Mouse (Mus musculus) forebrain, embryonic 13.5 days (tissue): Measurements from ENCODE around the gene Btbd17. TPM values are rescaled to one million over a fixed set of nuclear protein-coding genes. Genes with fewer than 3 reads are reported as not detected.

Experiments
- ATAC-seq: fragments of 200-750 bp; cut with Nextera tagmentation; 2 replicates; pipeline ENCODE4 v1.8.0; 2017
- H3K27ac ChIP-seq: fragments of 300-500 bp; sonication (generic); 2 replicates; pipeline ENCODE4 v1.5.1; 2015; ENCODE audit warnings: inconsistent platforms, mild to moderate bottlenecking, moderate library complexity
- H3K27me3 ChIP-seq: fragments of 300-500 bp; sonication (generic); 2 replicates; pipeline ENCODE4 v1.6.1; 2015; ENCODE audit warnings: mild to moderate bottlenecking, inconsistent platforms
- H3K36me3 ChIP-seq: fragments of 300-500 bp; sonication (generic); 2 replicates; pipeline ENCODE4 v1.6.1; 2015; ENCODE audit warnings: mild to moderate bottlenecking, inconsistent platforms; ENCODE audit not compliant: poor library complexity, severe bottlenecking
- H3K4me1 ChIP-seq: fragments of 300-500 bp; sonication (generic); 2 replicates; pipeline ENCODE4 v1.6.1; 2015; ENCODE audit warnings: inconsistent platforms
- H3K4me2 ChIP-seq: fragments of 300-500 bp; sonication (generic); 2 replicates; pipeline ENCODE4 v1.6.1; 2015; ENCODE audit warnings: inconsistent platforms, mild to moderate bottlenecking, moderate library complexity
- H3K4me3 ChIP-seq: fragments of 300-500 bp; sonication (generic); 2 replicates; pipeline ENCODE4 v1.5.1; 2015; ENCODE audit warnings: mild to moderate bottlenecking, inconsistent platforms
- H3K9ac ChIP-seq: fragments of 300-500 bp; sonication (generic); 2 replicates; pipeline ENCODE4 v1.6.1; 2015; ENCODE audit warnings: mild to moderate bottlenecking, inconsistent platforms
- H3K9me3 ChIP-seq: fragments of 300-500 bp; sonication (generic); replicated peaks from 2 replicates; pipeline ENCODE4 v1.6.1; 2016; ENCODE audit warnings: inconsistent platforms
- WGBS: fragments of 180-500 bp; shearing (Covaris S2); methylation state at CpG from one replicate; pipeline ENCODE4 v1.1.7; 2015; 5-methylcytosine and 5-hydroxymethylcytosine counted together
- polyA plus RNA-seq: library from polyadenylated mRNA; unstranded; fragments of >200 nt; fragmentation: Nextera tagmentation; extraction: Ambion mirVana; gene quantifications from 2 replicates; pipeline ENCODE4 v1.2.1, GENCODE M21; 2015

The Btbd17 gene
- polyA plus RNA-seq = 25.8 and 27.1 TPM in 2 replicates

- peak within 1 kb of the TSS; percentile 64 for H3K9ac ChIP-seq
- H3K9me3 ChIP-seq = no peaks in the 10 kb centered on the region
- H3K4me2 ChIP-seq = peak within 1 kb of the TSS; percentile 85
- peak within 1 kb of the TSS; percentile 53 for H3K4me3 ChIP-seq
- peaks cover 13% of the 10 kb centered on the region for H3K27me3 ChIP-seq
- H3K36me3 ChIP-seq = no peaks in the 10 kb centered on the region
- 0% methylated on average over 4 of the region's 4 CpGs for WGBS
- H3K27ac ChIP-seq = peak within 1 kb of the TSS; percentile 99
- peaks cover 64% of the 10 kb centered on the region for H3K4me1 ChIP-seq
- peak; percentile 84 for ATAC-seq
Measured at GRCm38 (mm10) chr11:114795848-114796322, at the start of gene Btbd17. Gene Btbd17, minus strand, starts transcription at chr11:114795945.

GRCm38 (mm10) chr11:114844464-114845220 lies 48.9 kb upstream of the Btbd17 start:
- Histone ChIP-seq H3K9ac (peak overlapping the region; percentile 38; the same call in 1 of the 2 replicates), H3K27ac (no peak overlapping the region)

GRCm38 (mm10) chr11:114843818-114844463 lies 48.2 kb upstream of the Btbd17 start:
- Histone ChIP-seq H3K27me3 (peaks cover 4% of the 10 kb centered on the region), H3K9me3 (0 out of 2 replicates have a peak, but pooled peaks cover 5% of the 10 kb centered on the region), H3K36me3 (no peaks in the 10 kb centered on the region), H3K9ac (peak overlapping the region; percentile 38; the same call in 1 of the 2 replicates), H3K4me3 (no peak overlapping the region), H3K27ac (no peak overlapping the region), H3K4me2 (no peak overlapping the region), H3K4me1 (peaks cover 6% of the 10 kb centered on the region)
- peak; percentile 50; the same call in 1 of the 2 replicates for ATAC-seq
- WGBS = 5% methylated on average over 8 of the region's 8 CpGs

More at GRCm38 (mm10) chr11:114844464-114845220, 48.9 kb upstream of the Btbd17 start:
- WGBS = 68% methylated on average over 7 of the region's 7 CpGs
- ATAC-seq = no peak
- Histone ChIP-seq H3K4me3 (no peak overlapping the region), H3K36me3 (no peaks in the 10 kb centered on the region), H3K27me3 (peaks cover 11% of the 10 kb centered on the region), H3K9me3 (0 out of 2 replicates have a peak, but pooled peaks cover 5% of the 10 kb centered on the region), H3K4me2 (no peak overlapping the region), H3K4me1 (peaks cover 6% of the 10 kb centered on the region)

- H3K4me3 ChIP-seq = no peak overlapping the region
- H3K9ac ChIP-seq = no peak overlapping the region
- peaks cover 18% of the 10 kb centered on the region for H3K4me1 ChIP-seq
- no peak overlapping the region for H3K27ac ChIP-seq
- ATAC-seq = no peak
- H3K4me2 ChIP-seq = no peak overlapping the region
- 46% methylated on average over 5 of the region's 5 CpGs for WGBS
- H3K36me3 ChIP-seq = no peaks in the 10 kb centered on the region
- H3K27me3 ChIP-seq = no peaks in the 10 kb centered on the region
- no peaks in the 10 kb centered on the region for H3K9me3 ChIP-seq
Measured at GRCm38 (mm10) chr11:114833166-114833565, 37.4 kb upstream of the Btbd17 start.

- peaks cover 18% of the 10 kb centered on the region for H3K4me1 ChIP-seq
- H3K27me3 ChIP-seq = no peaks in the 10 kb centered on the region
- H3K4me3 ChIP-seq = no peak overlapping the region
- 18% methylated on average over 8 of the region's 8 CpGs for WGBS
- peak overlapping the region; percentile 54 for H3K4me2 ChIP-seq
- peak overlapping the region; percentile 15; the same call in 1 of the 2 replicates for H3K27ac ChIP-seq
- no peak for ATAC-seq
- no peak overlapping the region for H3K9ac ChIP-seq
- H3K36me3 ChIP-seq = no peaks in the 10 kb centered on the region
- H3K9me3 ChIP-seq = no peaks in the 10 kb centered on the region
Measured at GRCm38 (mm10) chr11:114830433-114830773, 34.7 kb upstream of the Btbd17 start.

GRCm38 (mm10) chr11:114829499-114830432 lies 34.0 kb upstream of the Btbd17 start:
- 9% methylated on average over 24 of the region's 24 CpGs for WGBS
- peak; percentile 51; the same call in 1 of the 2 replicates for ATAC-seq
- H3K27me3 ChIP-seq = no peaks in the 10 kb centered on the region
- H3K9ac ChIP-seq = peak overlapping the region; percentile 23; the same call in 1 of the 2 replicates
- peaks cover 18% of the 10 kb centered on the region for H3K4me1 ChIP-seq
- peak overlapping the region; percentile 15 for H3K27ac ChIP-seq
- no peaks in the 10 kb centered on the region for H3K9me3 ChIP-seq
- H3K36me3 ChIP-seq = no peaks in the 10 kb centered on the region
- H3K4me3 ChIP-seq = peak overlapping the region; percentile 17
- peak overlapping the region; percentile 54 for H3K4me2 ChIP-seq

DNA sequence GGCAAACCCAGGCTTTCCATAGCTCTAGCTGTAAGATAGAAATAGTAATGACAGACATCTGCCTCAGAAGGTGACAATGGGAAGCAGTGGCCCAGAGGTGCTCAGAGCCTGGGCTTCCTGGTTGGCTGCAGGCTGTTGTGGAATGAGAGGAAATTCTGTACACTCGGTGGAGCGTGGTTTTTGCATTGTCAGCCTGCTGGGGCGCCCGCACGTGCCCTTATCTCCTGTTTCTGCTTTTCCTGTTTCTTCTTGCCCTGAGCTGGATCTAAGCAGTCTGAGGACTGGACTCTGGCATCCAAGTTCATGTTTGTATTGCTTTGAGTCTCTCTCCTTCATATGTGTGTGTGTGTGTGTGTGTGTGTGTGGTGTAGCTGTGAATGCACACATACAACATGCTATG lies 30.9 kb upstream of the Btbd17 start:
- H3K4me3 ChIP-seq = no peak overlapping the region
- no peak for ATAC-seq
- H3K4me2 ChIP-seq = no peak overlapping the region
- H3K27me3 ChIP-seq = no peaks in the 10 kb centered on the region
- H3K36me3 ChIP-seq = no peaks in the 10 kb centered on the region
- H3K9ac ChIP-seq = no peak overlapping the region
- no peak overlapping the region for H3K27ac ChIP-seq
- WGBS = 65% methylated on average over 5 of the region's 5 CpGs
- no peaks in the 10 kb centered on the region for H3K9me3 ChIP-seq
- peaks cover 32% of the 10 kb centered on the region for H3K4me1 ChIP-seq

DNA sequence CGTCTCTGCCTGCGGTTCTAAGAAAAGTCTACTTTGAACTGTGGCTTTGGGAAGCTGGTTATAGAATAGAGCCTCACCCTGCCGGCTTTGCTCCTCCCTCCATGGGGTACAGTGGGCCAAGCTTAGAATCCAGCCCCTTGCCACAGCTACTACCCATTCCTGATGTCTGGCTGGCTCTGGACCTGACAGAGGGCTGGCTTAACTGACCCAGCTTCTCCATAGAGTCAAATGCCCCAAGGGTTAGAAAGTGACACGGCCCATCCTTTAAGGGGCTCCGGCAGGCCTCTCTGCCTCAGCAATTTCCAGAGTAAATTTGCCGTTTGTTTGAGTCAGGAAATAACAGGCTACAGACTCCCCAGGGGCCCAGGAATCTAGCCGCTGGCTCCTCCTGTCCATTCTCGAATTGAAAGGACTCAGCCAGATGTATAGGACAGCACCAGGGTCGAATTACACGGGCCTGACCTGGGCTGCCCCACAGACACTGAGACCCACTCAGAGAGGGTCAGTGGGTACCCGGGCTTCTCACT lies 27.5 kb upstream of the Btbd17 start:
- Histone ChIP-seq H3K27me3 (no peaks in the 10 kb centered on the region), H3K9ac (no peak overlapping the region), H3K36me3 (no peaks in the 10 kb centered on the region), H3K4me2 (peak overlapping the region; percentile 22; the same call in 1 of the 2 replicates), H3K9me3 (no peaks in the 10 kb centered on the region), H3K4me3 (no peak overlapping the region), H3K27ac (peak overlapping the region; percentile 71), H3K4me1 (peaks cover 17% of the 10 kb centered on the region)
- peak; percentile 48 for ATAC-seq
- 3% methylated on average over 11 of the region's 11 CpGs for WGBS

DNA sequence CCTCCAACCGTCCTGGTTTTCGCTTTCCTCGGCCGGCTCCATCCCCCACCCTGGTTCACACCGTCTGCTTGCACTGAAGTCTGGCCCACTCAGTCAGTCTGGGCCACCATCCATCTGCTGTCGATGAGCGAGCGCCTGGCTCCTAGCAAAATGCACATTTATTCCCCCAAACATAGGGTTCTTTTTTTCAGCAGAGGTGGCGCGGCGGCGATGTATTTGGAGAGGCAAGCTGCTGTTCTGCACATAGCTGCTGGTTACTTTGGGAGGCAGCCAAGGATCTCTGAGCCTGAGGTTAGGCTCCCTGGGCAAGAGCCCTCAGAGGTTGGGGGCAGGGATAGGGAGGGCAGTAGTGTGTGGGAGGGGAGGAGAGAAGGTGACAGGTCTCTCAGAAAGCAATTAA lies 27.0 kb upstream of the Btbd17 start:
- H3K4me3 ChIP-seq = no peak overlapping the region
- no peaks in the 10 kb centered on the region for H3K36me3 ChIP-seq
- no peaks in the 10 kb centered on the region for H3K27me3 ChIP-seq
- ATAC-seq = peak; percentile 93
- WGBS = 42% methylated on average over 12 of the region's 12 CpGs
- H3K27ac ChIP-seq = peak overlapping the region; percentile 71
- peak overlapping the region; percentile 22; the same call in 1 of the 2 replicates for H3K4me2 ChIP-seq
- H3K9me3 ChIP-seq = no peaks in the 10 kb centered on the region
- peaks cover 17% of the 10 kb centered on the region for H3K4me1 ChIP-seq
- H3K9ac ChIP-seq = no peak overlapping the region

- peaks cover 17% of the 10 kb centered on the region for H3K4me1 ChIP-seq
- H3K4me3 ChIP-seq = no peak overlapping the region
- no peak overlapping the region for H3K4me2 ChIP-seq
- H3K27me3 ChIP-seq = no peaks in the 10 kb centered on the region
- no peak for ATAC-seq
- H3K9ac ChIP-seq = no peak overlapping the region
- no peak overlapping the region for H3K27ac ChIP-seq
- H3K9me3 ChIP-seq = no peaks in the 10 kb centered on the region
- WGBS = 74% methylated on average over 1 of the region's 1 CpGs
- no peaks in the 10 kb centered on the region for H3K36me3 ChIP-seq
Measured at GRCm38 (mm10) chr11:114821325-114821724, 25.6 kb upstream of the Btbd17 start.

GRCm38 (mm10) chr11:114820444-114820843 lies 24.7 kb upstream of the Btbd17 start:
- Histone ChIP-seq H3K9me3 (no peaks in the 10 kb centered on the region), H3K9ac (no peak overlapping the region), H3K27ac (no peak overlapping the region), H3K36me3 (no peaks in the 10 kb centered on the region), H3K4me1 (peaks cover 17% of the 10 kb centered on the region), H3K4me2 (no peak overlapping the region), H3K27me3 (no peaks in the 10 kb centered on the region), H3K4me3 (no peak overlapping the region)
- ATAC-seq = no peak
- 47% methylated on average over 3 of the region's 3 CpGs for WGBS
